Mouse (Mus musculus) heart, adult 2 months (tissue): ENCODE data around the gene Vsx2.

Experiments
- CTCF ChIP-seq: fragments of 200-600 bp; IDR thresholded peaks from 2 replicates; pipeline ENCODE4 v1.8.1; 2022; ENCODE audit warnings: antibody characterized with exemption, mild to moderate bottlenecking, moderate library complexity
- EP300 ChIP-seq: fragments of 200-500 bp; IDR thresholded peaks from 2 replicates; pipeline ENCODE4 v1.6.1; 2011; ENCODE audit warnings: low read depth, low read length, control low read depth; ENCODE audit not compliant: insufficient read depth
- POLR2A ChIP-seq: fragments of 200-500 bp; IDR thresholded peaks from 2 replicates; pipeline ENCODE4 v1.6.1; 2011; ENCODE audit warnings: mild to moderate bottlenecking, low read depth, low read length, control low read depth; ENCODE audit not compliant: insufficient read depth

GRCm38 (mm10) chr12:84571466-84572340 is 2.1 kb downstream of the Vsx2 start:
- no peak for TF ChIP-seq CTCF
- TF ChIP-seq EP300 = no peak
- no peak for TF ChIP-seq POLR2A
